Mouse (Mus musculus) testis, adult 2 months (tissue): ENCODE measurements around the gene B4galnt2.

Experiments used
- CTCF ChIP-seq: fragments of 200-500 bp; IDR thresholded peaks from 2 replicates; pipeline ENCODE4 v1.5.1; 2012; ENCODE audit warnings: low read depth, mild to moderate bottlenecking, inconsistent platforms, low read length, moderate library complexity; ENCODE audit not compliant: control insufficient read depth, insufficient read depth, insufficient replicate concordance
- POLR2A ChIP-seq: fragments of 200-500 bp; IDR thresholded peaks from 2 replicates; pipeline ENCODE4 v1.6.1; 2012; ENCODE audit warnings: low read depth, mild to moderate bottlenecking, inconsistent platforms, low read length, moderate library complexity; ENCODE audit not compliant: control insufficient read depth

DNA sequence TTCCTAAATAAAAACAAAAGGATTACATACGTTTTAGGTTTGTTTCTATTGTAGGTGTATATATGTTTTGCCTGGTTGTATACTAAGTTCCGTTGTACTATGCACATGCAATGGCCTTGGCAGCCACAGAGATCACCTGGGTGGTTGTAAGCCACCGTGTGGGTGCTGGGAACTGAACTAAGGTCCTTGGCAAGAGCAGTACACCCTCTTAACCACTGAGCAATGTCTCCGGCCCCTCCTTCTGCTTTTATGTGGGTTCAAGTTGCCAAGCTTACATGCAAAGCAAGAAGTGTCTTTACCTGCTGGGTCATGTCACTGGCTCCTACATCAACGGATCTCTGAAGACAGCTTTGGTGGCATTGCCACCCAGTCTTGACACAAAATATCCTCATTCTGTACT lies 38.6 kb upstream of the B4galnt2 start:
- TF ChIP-seq CTCF (no peak), POLR2A (no peak)
